Comparison of ENCODE assay signal across 28 mouse cellular contexts in genomic region chr1:69009800-69010505, GRCm38 (mm10).
DNase-seq lines count a peak whose midpoint lies in the region; ATAC-seq and TF ChIP-seq lines count a peak whose summit lies in the region.
"Had no signal": no experiment of that assay in that cellular context is flagged by ENCODE, and none has a peak within 500 bp of the region (broad histone marks: within the 10 kb centered on the region; RNA-seq: fewer than 3 reads in every experiment).

No protein-coding gene starts in this region.

- no peak overlapping the region for H3K9ac ChIP-seq in forebrain, embryonic 13.5 days
- H3K9ac ChIP-seq in forebrain, postnatal 0 days = no peak overlapping the region
- no peak overlapping the region for H3K9ac ChIP-seq in hindbrain, embryonic 13.5 days
- H3K9ac ChIP-seq in hindbrain, postnatal 0 days (replicated peaks; ENCODE audit: low read length) = no peak overlapping the region
- no peak overlapping the region for H3K9ac ChIP-seq in forebrain, embryonic 16.5 days (replicated peaks; ENCODE audit: low read depth, low read length)
- H3K9ac ChIP-seq in kidney, embryonic 15.5 days = no peak overlapping the region
- H3K9ac ChIP-seq: embryonic facial prominence, embryonic 13.5 days; limb, embryonic 15.5 days; liver, embryonic 13.5 days; midbrain, embryonic 13.5 days had no signal

- peak; percentile 66; the same call in 1 of the 2 replicates for ATAC-seq in forebrain, embryonic 13.5 days
- no peak for ATAC-seq in forebrain, postnatal 0 days
- ATAC-seq in hindbrain, embryonic 13.5 days (ENCODE audit: low FRiP score) = peak; percentile 57; the same call in 1 of the 2 replicates
- no peak for ATAC-seq in hindbrain, postnatal 0 days
- peak; percentile 81 for ATAC-seq in forebrain, embryonic 16.5 days
- no peak for ATAC-seq in kidney, embryonic 15.5 days (replicated peaks; ENCODE audit: low FRiP score)
- ATAC-seq: CD4-positive, CD25-positive, alpha-beta regulatory T cell, adult 4 months; intestine, embryonic 16.5 days; lung, postnatal 0 days; midbrain, embryonic 13.5 days had no signal

- H3K36me3 ChIP-seq in forebrain, embryonic 13.5 days (ENCODE audit: poor library complexity, severe bottlenecking) = no peaks in the 10 kb centered on the region
- H3K36me3 ChIP-seq in forebrain, postnatal 0 days (ENCODE audit: insufficient read depth) = no peaks in the 10 kb centered on the region
- H3K36me3 ChIP-seq in hindbrain, embryonic 13.5 days = no peaks in the 10 kb centered on the region
- H3K36me3 ChIP-seq in hindbrain, postnatal 0 days (ENCODE audit: insufficient read depth, low read length) = no peaks in the 10 kb centered on the region
- H3K36me3 ChIP-seq in forebrain, embryonic 16.5 days (ENCODE audit: control insufficient read depth, insufficient read depth) = no peaks in the 10 kb centered on the region
- H3K36me3 ChIP-seq in kidney, embryonic 15.5 days = no peaks in the 10 kb centered on the region
- H3K36me3 ChIP-seq: embryonic facial prominence, embryonic 13.5 days; limb, embryonic 10.5 days; limb, embryonic 15.5 days; liver, embryonic 13.5 days; midbrain, embryonic 13.5 days had no signal

- DNase-seq in forebrain, postnatal 0 days = no peak
- no peak for DNase-seq in hindbrain, postnatal 0 days (ENCODE audit: low spot score)
- no peak for DNase-seq in cerebellum, postnatal 10 days
- DNase-seq: adrenal gland, postnatal 14 days; cerebellum, adult 18-20 months; cerebellum, postnatal 14 days; gastrocnemius, postnatal 10 days; heart, postnatal 14 days; kidney, adult 8-10 months; kidney, postnatal 10 days; liver, embryonic 13.5 days; lung, adult 18-20 months; lung, postnatal 4 days; retina, postnatal 1 day; right cerebral cortex, postnatal 14 days; thymus, postnatal 4 days had no signal

- no peak for TF ChIP-seq CTCF in forebrain, postnatal 0 days (IDR thresholded peaks at IDR 0.05; ENCODE audit: low read depth)
- TF ChIP-seq CTCF in hindbrain, postnatal 0 days (IDR thresholded peaks at IDR 0.05; ENCODE audit: low read depth) = no peak

- H3K27ac ChIP-seq in forebrain, embryonic 13.5 days = no peak overlapping the region
- no peak overlapping the region for H3K27ac ChIP-seq in forebrain, postnatal 0 days (ENCODE audit: low read depth, low read length)
- H3K27ac ChIP-seq in hindbrain, embryonic 13.5 days = no peak overlapping the region
- no peak overlapping the region for H3K27ac ChIP-seq in hindbrain, postnatal 0 days
- H3K27ac ChIP-seq in forebrain, embryonic 16.5 days (ENCODE audit: low read length) = no peak overlapping the region
- H3K27ac ChIP-seq in kidney, embryonic 15.5 days = no peak overlapping the region
- H3K27ac ChIP-seq: embryonic facial prominence, embryonic 13.5 days; limb, embryonic 10.5 days; limb, embryonic 15.5 days; liver, embryonic 13.5 days; midbrain, embryonic 13.5 days had no signal

- peaks cover 12% of the 10 kb centered on the region for H3K27me3 ChIP-seq in forebrain, embryonic 13.5 days
- H3K27me3 ChIP-seq in forebrain, postnatal 0 days (ENCODE audit: insufficient read depth, low read length) = 0 out of 2 replicates have a peak, but pooled peaks cover 2% of the 10 kb centered on the region
- H3K27me3 ChIP-seq in hindbrain, embryonic 13.5 days = no peaks in the 10 kb centered on the region
- H3K27me3 ChIP-seq in hindbrain, postnatal 0 days (ENCODE audit: insufficient read depth, low read length) = no peaks in the 10 kb centered on the region
- H3K27me3 ChIP-seq in forebrain, embryonic 16.5 days (replicated peaks; ENCODE audit: control insufficient read depth, insufficient read depth, low read length) = no peaks in the 10 kb centered on the region; the same call in 1 of the 2 replicates
- H3K27me3 ChIP-seq in kidney, embryonic 15.5 days = no peaks in the 10 kb centered on the region
- H3K27me3 ChIP-seq: embryonic facial prominence, embryonic 13.5 days; limb, embryonic 15.5 days; liver, embryonic 13.5 days; megakaryocyte, embryonic 14.5 days; midbrain, embryonic 13.5 days had no signal

- H3K4me3 ChIP-seq in forebrain, embryonic 13.5 days = no peak overlapping the region
- no peak overlapping the region for H3K4me3 ChIP-seq in forebrain, postnatal 0 days (ENCODE audit: low read depth, low read length)
- H3K4me3 ChIP-seq in hindbrain, embryonic 13.5 days = no peak overlapping the region
- no peak overlapping the region for H3K4me3 ChIP-seq in hindbrain, postnatal 0 days (ENCODE audit: low read length)
- H3K4me3 ChIP-seq in forebrain, embryonic 16.5 days (replicated peaks; ENCODE audit: low read length) = no peak overlapping the region
- H3K4me3 ChIP-seq in kidney, embryonic 15.5 days (replicated peaks) = no peak overlapping the region
- H3K4me3 ChIP-seq: embryonic facial prominence, embryonic 13.5 days; limb, embryonic 10.5 days; limb, embryonic 15.5 days; liver, embryonic 13.5 days; megakaryocyte, embryonic 14.5 days; midbrain, embryonic 13.5 days had no signal

- no peaks in the 10 kb centered on the region for H3K4me1 ChIP-seq in forebrain, embryonic 13.5 days
- H3K4me1 ChIP-seq in forebrain, postnatal 0 days (ENCODE audit: insufficient read depth) = no peaks in the 10 kb centered on the region
- peaks cover 3% of the 10 kb centered on the region for H3K4me1 ChIP-seq in hindbrain, embryonic 13.5 days (replicated peaks)
- H3K4me1 ChIP-seq in hindbrain, postnatal 0 days (ENCODE audit: insufficient read depth, low read length) = no peaks in the 10 kb centered on the region
- no peaks in the 10 kb centered on the region for H3K4me1 ChIP-seq in forebrain, embryonic 16.5 days (replicated peaks; ENCODE audit: control insufficient read depth, insufficient read depth, low read length)
- H3K4me1 ChIP-seq in kidney, embryonic 15.5 days = no peaks in the 10 kb centered on the region
- H3K4me1 ChIP-seq: embryonic facial prominence, embryonic 13.5 days; limb, embryonic 10.5 days; limb, embryonic 15.5 days; liver, embryonic 13.5 days; megakaryocyte, embryonic 14.5 days had no signal

- no peak overlapping the region for H3K4me2 ChIP-seq in forebrain, embryonic 13.5 days
- no peak overlapping the region for H3K4me2 ChIP-seq in forebrain, postnatal 0 days (ENCODE audit: low read depth)
- no peak overlapping the region for H3K4me2 ChIP-seq in hindbrain, embryonic 13.5 days
- H3K4me2 ChIP-seq in hindbrain, postnatal 0 days (ENCODE audit: low read depth, low read length) = no peak overlapping the region
- no peak overlapping the region for H3K4me2 ChIP-seq in forebrain, embryonic 16.5 days (ENCODE audit: low read length)
- no peak overlapping the region for H3K4me2 ChIP-seq in kidney, embryonic 15.5 days
- H3K4me2 ChIP-seq: embryonic facial prominence, embryonic 13.5 days; limb, embryonic 15.5 days; liver, embryonic 13.5 days; midbrain, embryonic 13.5 days had no signal

- 47% methylated on average over 5 of the region's 5 CpGs for WGBS in forebrain, embryonic 13.5 days
- 34% methylated on average over 5 of the region's 5 CpGs for WGBS in forebrain, postnatal 0 days
- WGBS in hindbrain, embryonic 13.5 days = 34% methylated on average over 5 of the region's 5 CpGs
- WGBS in hindbrain, postnatal 0 days = 44% methylated on average over 5 of the region's 5 CpGs
- 29% methylated on average over 5 of the region's 5 CpGs for WGBS in forebrain, embryonic 16.5 days
- WGBS in kidney, embryonic 15.5 days = 65% methylated on average over 5 of the region's 5 CpGs

- no peaks in the 10 kb centered on the region for H3K9me3 ChIP-seq in forebrain, embryonic 13.5 days (replicated peaks)
- no peaks in the 10 kb centered on the region for H3K9me3 ChIP-seq in forebrain, postnatal 0 days (ENCODE audit: low read length)
- no peaks in the 10 kb centered on the region for H3K9me3 ChIP-seq in hindbrain, embryonic 13.5 days
- H3K9me3 ChIP-seq in hindbrain, postnatal 0 days (ENCODE audit: low read length) = no peaks in the 10 kb centered on the region
- H3K9me3 ChIP-seq in forebrain, embryonic 16.5 days (ENCODE audit: control insufficient read depth, low read length) = no peaks in the 10 kb centered on the region
- no peaks in the 10 kb centered on the region for H3K9me3 ChIP-seq in kidney, embryonic 15.5 days (replicated peaks)
- H3K9me3 ChIP-seq: embryonic facial prominence, embryonic 13.5 days; limb, embryonic 10.5 days; limb, embryonic 15.5 days; liver, embryonic 13.5 days; megakaryocyte, embryonic 14.5 days; midbrain, embryonic 13.5 days had no signal

Comparison
In these comparisons a context has a peak if more than half of its experiments do, and no peak if none do; other contexts are left out.
1. ATAC-seq: peak in forebrain, embryonic 13.5 days (single experiment), hindbrain, embryonic 13.5 days (single experiment) and forebrain, embryonic 16.5 days (single experiment); none in forebrain, postnatal 0 days (single experiment), hindbrain, postnatal 0 days (single experiment) and kidney, embryonic 15.5 days (single experiment).